Mouse (Mus musculus) brain, embryonic 18.5 days (tissue): ENCODE measurements around the gene Fam185a.

Experiments used
- DNase-seq: peaks from one replicate; pipeline ENCODE4 v3.0.0-alpha.2; 2012; ENCODE audit warnings: low read depth, low spot score

Gene Fam185a

GRCm38 (mm10) chr5:21426666-21427065 is 1.9 kb downstream of the Fam185a start:
- no peak for DNase-seq

- DNase-seq: peak; percentile 28
Measured at GRCm38 (mm10) chr5:21434148-21434929, 9.6 kb downstream of the Fam185a start.

- no peak for DNase-seq
Measured at GRCm38 (mm10) chr5:21436471-21436975, 11.8 kb downstream of the Fam185a start.

- DNase-seq: no peak
Measured at GRCm38 (mm10) chr5:21438428-21438827, 13.7 kb downstream of the Fam185a start.

- DNase-seq: no peak
Measured at GRCm38 (mm10) chr5:21439446-21440110, 14.8 kb downstream of the Fam185a start.

- no peak for DNase-seq
Measured at GRCm38 (mm10) chr5:21440833-21441530, 16.2 kb downstream of the Fam185a start.

- DNase-seq: no peak
Measured at GRCm38 (mm10) chr5:21467387-21467786, 42.6 kb downstream of the Fam185a start.

- no peak for DNase-seq
Measured at GRCm38 (mm10) chr5:21468100-21468499, 43.3 kb downstream of the Fam185a start.

GRCm38 (mm10) chr5:21478428-21478827 is 53.7 kb downstream of the Fam185a start:
- DNase-seq: no peak

GRCm38 (mm10) chr5:21479746-21480145 is 55.0 kb downstream of the Fam185a start:
- no peak for DNase-seq

GRCm38 (mm10) chr5:21481521-21481920 is 56.8 kb downstream of the Fam185a start:
- no peak for DNase-seq

- DNase-seq: no peak
Measured at GRCm38 (mm10) chr5:21482446-21483222, 57.9 kb downstream of the Fam185a start.

- no peak for DNase-seq
Measured at GRCm38 (mm10) chr5:21483275-21483674, 58.5 kb downstream of the Fam185a start.

- no peak for DNase-seq
Measured at GRCm38 (mm10) chr5:21485197-21485829, 60.6 kb downstream of the Fam185a start.

GRCm38 (mm10) chr5:21486798-21487197 is 62.0 kb downstream of the Fam185a start:
- no peak for DNase-seq

- no peak for DNase-seq
Measured at GRCm38 (mm10) chr5:21487306-21487705, 62.5 kb downstream of the Fam185a start.

GRCm38 (mm10) chr5:21487716-21488115 is 63.0 kb downstream of the Fam185a start:
- DNase-seq: no peak

GRCm38 (mm10) chr5:21488506-21488905 is 63.7 kb downstream of the Fam185a start:
- DNase-seq: no peak

GRCm38 (mm10) chr5:21489135-21489534 is 64.4 kb downstream of the Fam185a start:
- no peak for DNase-seq

GRCm38 (mm10) chr5:21491469-21491868 is 66.7 kb downstream of the Fam185a start:
- DNase-seq: no peak

GRCm38 (mm10) chr5:21492213-21492612 is 67.5 kb downstream of the Fam185a start:
- DNase-seq: no peak
